Mouse (Mus musculus) heart, embryonic 13.5 days (tissue): Measurements from ENCODE around the gene Olfr1175-ps. TPM values are rescaled to one million over a fixed set of nuclear protein-coding genes. Genes with fewer than 3 reads are reported as not detected.

Source experiments
- ATAC-seq: fragments of 200-750 bp; cut with Nextera tagmentation; 2 replicates; pipeline ENCODE4 v1.8.0; 2017; ENCODE audit warnings: moderate TSS enrichment; ENCODE audit not compliant: insufficient number of reproducible peaks, low FRiP score, low TSS enrichment; ENCODE audit errors: extremely low read depth
- H3K27ac ChIP-seq: fragments of 300-500 bp; sonication (generic); replicated peaks from 2 replicates; pipeline ENCODE4 v1.5.1; 2015; ENCODE audit warnings: moderate library complexity, mild to moderate bottlenecking, inconsistent platforms
- H3K27me3 ChIP-seq: fragments of 300-500 bp; sonication (generic); replicated peaks from 2 replicates; pipeline ENCODE4 v1.6.1; 2015; ENCODE audit warnings: mild to moderate bottlenecking, inconsistent platforms
- H3K36me3 ChIP-seq: fragments of 300-500 bp; sonication (generic); 2 replicates; pipeline ENCODE4 v1.6.1; 2015; ENCODE audit warnings: mild to moderate bottlenecking, inconsistent platforms
- H3K4me1 ChIP-seq: fragments of 300-500 bp; sonication (generic); 2 replicates; pipeline ENCODE4 v1.6.1; 2015; ENCODE audit warnings: inconsistent platforms
- H3K4me2 ChIP-seq: fragments of 300-500 bp; sonication (generic); 2 replicates; pipeline ENCODE4 v1.6.1; 2015; ENCODE audit warnings: inconsistent platforms, mild to moderate bottlenecking, moderate library complexity
- H3K4me3 ChIP-seq: fragments of 300-500 bp; sonication (generic); 2 replicates; pipeline ENCODE4 v1.5.1; 2015; ENCODE audit warnings: moderate library complexity, mild to moderate bottlenecking, inconsistent platforms
- H3K9ac ChIP-seq: fragments of 300-500 bp; sonication (generic); 2 replicates; pipeline ENCODE4 v1.6.1; 2015; ENCODE audit warnings: inconsistent platforms, mild to moderate bottlenecking, moderate library complexity
- H3K9me3 ChIP-seq: fragments of 300-500 bp; sonication (generic); 2 replicates; pipeline ENCODE4 v1.6.1; 2016; ENCODE audit warnings: inconsistent platforms
- WGBS: fragments of 180-500 bp; shearing (Covaris S2); methylation state at CpG from one replicate; pipeline ENCODE4 v1.1.7; 2015; ENCODE audit warnings: mixed read lengths; 5-methylcytosine and 5-hydroxymethylcytosine counted together
- polyA plus RNA-seq: library from polyadenylated mRNA; unstranded; fragments of >200 nt; fragmentation: Nextera tagmentation; extraction: Ambion mirVana; gene quantifications from 2 replicates; pipeline ENCODE4 v1.2.1, GENCODE M21; 2015

Olfr1175-ps gene
- not detected in 2 replicates for polyA plus RNA-seq

DNA sequence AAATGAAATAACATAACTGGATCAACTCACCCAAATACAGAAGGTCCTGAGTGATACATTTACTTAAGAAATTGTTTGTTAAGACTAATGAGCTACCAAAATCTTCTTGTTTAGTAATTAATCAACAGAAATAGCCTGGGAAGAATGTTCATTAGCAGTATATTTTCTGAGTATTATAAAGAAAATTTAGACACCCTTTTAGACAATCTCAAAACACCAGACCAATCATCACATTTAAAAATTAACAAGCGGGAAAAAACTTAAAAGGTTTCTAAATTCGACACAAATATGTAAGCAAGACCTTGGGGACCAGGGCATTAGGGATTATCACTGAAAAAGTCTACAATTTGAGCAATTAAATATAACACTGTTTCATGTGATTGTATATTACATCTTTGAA, at the start of gene Olfr1175-ps:
Gene Olfr1175-ps (minus strand): TSS at position 101 of the 400 bp plus-strand sequence.
- Histone ChIP-seq H3K9me3 (no peaks in the 10 kb centered on the region), H3K27ac (no peak within 1 kb of the TSS), H3K4me2 (no peak within 1 kb of the TSS), H3K9ac (no peak within 1 kb of the TSS), H3K4me1 (no peaks in the 10 kb centered on the region), H3K27me3 (no peaks in the 10 kb centered on the region), H3K4me3 (no peak within 1 kb of the TSS), H3K36me3 (no peaks in the 10 kb centered on the region)
- 73% methylated on average over 2 of the region's 2 CpGs for WGBS
- ATAC-seq, result no peak

DNA sequence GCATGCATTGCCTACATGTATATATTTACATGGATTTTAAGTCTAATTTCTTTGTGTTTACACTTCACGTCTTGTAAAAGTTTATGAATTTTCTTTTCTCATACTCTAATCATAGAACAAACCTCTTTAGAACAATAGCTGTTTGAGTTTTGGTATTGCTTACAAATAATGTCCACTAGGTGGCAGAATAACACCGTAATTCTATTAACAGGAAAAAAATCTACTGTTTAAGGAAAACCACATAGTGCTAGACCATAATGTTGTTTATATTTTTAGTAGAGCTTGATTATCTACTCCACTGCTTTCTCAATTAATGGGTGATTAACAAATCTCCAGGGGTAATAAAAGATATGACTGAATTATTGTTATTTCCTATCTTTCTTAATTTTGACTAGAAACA, 29.3 kb upstream of the Olfr1175-ps start:
- no peaks in the 10 kb centered on the region for H3K4me1 ChIP-seq
- H3K27me3 ChIP-seq, result no peaks in the 10 kb centered on the region
- no peaks in the 10 kb centered on the region for H3K9me3 ChIP-seq
- 3% methylated on average over 2 of the region's 2 CpGs for WGBS
- H3K36me3 ChIP-seq, result no peaks in the 10 kb centered on the region
- no peak for ATAC-seq
- H3K27ac ChIP-seq, result no peak overlapping the region
- H3K9ac ChIP-seq, result no peak overlapping the region
- no peak overlapping the region for H3K4me2 ChIP-seq
- H3K4me3 ChIP-seq, result no peak overlapping the region

DNA sequence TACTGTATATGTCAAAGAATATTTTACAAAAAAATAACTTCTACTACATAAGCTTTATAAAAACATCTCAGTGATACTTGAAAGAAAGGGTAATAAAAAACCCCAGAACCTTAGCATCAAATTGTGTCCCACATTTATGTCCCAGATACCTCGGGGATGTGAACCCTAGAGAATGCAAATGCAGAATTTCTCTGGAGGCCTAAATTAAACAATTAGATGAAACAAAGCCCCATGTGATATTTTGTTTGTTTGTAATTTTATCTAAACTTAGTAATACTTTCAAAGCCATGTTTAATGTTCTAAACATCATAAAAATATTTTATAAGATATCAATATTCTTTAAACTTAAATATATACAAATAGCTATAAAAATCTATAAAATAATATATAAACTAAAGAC, 19.4 kb upstream of the Olfr1175-ps start, which contains the start of gene Olfr1177-ps:
Gene Olfr1177-ps (minus strand): TSS at position 101 of the 400 bp plus-strand sequence.
- Histone ChIP-seq H3K4me3 (no peak within 1 kb of the TSS), H3K9me3 (no peaks in the 10 kb centered on the region), H3K27ac (no peak within 1 kb of the TSS), H3K36me3 (no peaks in the 10 kb centered on the region), H3K9ac (no peak within 1 kb of the TSS), H3K4me2 (no peak within 1 kb of the TSS), H3K27me3 (no peaks in the 10 kb centered on the region), H3K4me1 (no peaks in the 10 kb centered on the region)
- no peak for ATAC-seq
- WGBS, result 67% methylated on average over 1 of the region's 1 CpGs

GRCm38 (mm10) chr2:88336421-88336820, 9.4 kb upstream of the Olfr1175-ps start, which contains the start of gene Olfr1176:
TSS of gene Olfr1176 (plus strand) at chr2:88336721.
- no peaks in the 10 kb centered on the region for H3K9me3 ChIP-seq
- no peaks in the 10 kb centered on the region for H3K4me1 ChIP-seq
- 59% methylated on average over 1 of the region's 1 CpGs for WGBS
- no peak for ATAC-seq
- H3K4me3 ChIP-seq, result no peak within 1 kb of the TSS
- no peak within 1 kb of the TSS for H3K27ac ChIP-seq
- no peak within 1 kb of the TSS for H3K9ac ChIP-seq
- no peak within 1 kb of the TSS for H3K4me2 ChIP-seq
- no peaks in the 10 kb centered on the region for H3K27me3 ChIP-seq
- no peaks in the 10 kb centered on the region for H3K36me3 ChIP-seq

DNA sequence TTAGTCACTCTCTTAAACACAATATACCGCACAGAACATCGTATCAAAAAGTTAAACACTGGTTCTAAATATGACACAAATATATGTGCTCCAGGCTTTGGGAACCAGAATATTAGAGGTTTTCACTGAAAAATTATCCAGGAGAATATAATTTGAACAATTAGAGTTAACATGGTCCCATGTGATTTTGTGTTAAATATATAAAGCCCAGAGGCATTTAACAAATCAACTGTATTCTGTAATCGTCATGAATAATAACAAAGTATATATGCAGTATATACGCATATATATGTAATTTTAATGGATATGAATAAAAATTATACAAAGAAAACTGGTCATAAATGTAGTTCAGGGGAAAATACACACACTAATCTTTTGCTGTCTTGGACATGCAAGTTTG, 12.0 kb downstream of the Olfr1175-ps start, which contains the start of gene Olfr1174-ps:
Gene Olfr1174-ps (minus strand): TSS at position 101 of the 400 bp plus-strand sequence.
- ATAC-seq, result no peak
- Histone ChIP-seq H3K36me3 (no peaks in the 10 kb centered on the region), H3K4me2 (no peak within 1 kb of the TSS), H3K27me3 (no peaks in the 10 kb centered on the region), H3K4me1 (no peaks in the 10 kb centered on the region), H3K27ac (no peak within 1 kb of the TSS), H3K9ac (no peak within 1 kb of the TSS), H3K4me3 (no peak within 1 kb of the TSS), H3K9me3 (no peaks in the 10 kb centered on the region)
- WGBS, result 78% methylated on average over 4 of the region's 4 CpGs

- Histone ChIP-seq H3K27ac (no peak within 1 kb of the TSS), H3K9ac (no peak within 1 kb of the TSS), H3K36me3 (no peaks in the 10 kb centered on the region), H3K27me3 (no peaks in the 10 kb centered on the region), H3K4me3 (no peak within 1 kb of the TSS), H3K9me3 (no peaks in the 10 kb centered on the region), H3K4me1 (no peaks in the 10 kb centered on the region), H3K4me2 (no peak within 1 kb of the TSS)
- ATAC-seq, result no peak
Observed at GRCm38 (mm10) chr2:88279775-88280174, 47.2 kb downstream of the Olfr1175-ps start, which contains the start of gene Olfr1173. TSS of gene Olfr1173 (minus strand) at chr2:88279875.

Other genes starting within 250 kb of the Olfr1175-ps start
- gene Olfr1164, start 233.2 kb downstream of the Olfr1175-ps start, polyA plus RNA-seq, result not detected in 2 replicates
- gene Olfr1166, start 198.9 kb downstream of the Olfr1175-ps start, polyA plus RNA-seq, result not detected in 2 replicates
- not detected in 2 replicates for gene Olfr1167, start 172.0 kb downstream of the Olfr1175-ps start, polyA plus RNA-seq
- gene Olfr1168, start 145.3 kb downstream of the Olfr1175-ps start, polyA plus RNA-seq, result not detected in 2 replicates
- gene Olfr1170, start 98.9 kb downstream of the Olfr1175-ps start, polyA plus RNA-seq, result not detected in 2 replicates
- not detected in 2 replicates for gene Olfr1173, start 47.3 kb downstream of the Olfr1175-ps start, polyA plus RNA-seq
- gene Olfr1174-ps, start 12.1 kb downstream of the Olfr1175-ps start, polyA plus RNA-seq, result not detected in 2 replicates
- not detected in 2 replicates for gene Olfr1176, start 9.5 kb upstream of the Olfr1175-ps start, polyA plus RNA-seq
- gene Olfr1177-ps, start 19.3 kb upstream of the Olfr1175-ps start, polyA plus RNA-seq, result not detected in 2 replicates
- not detected in 2 replicates for gene Olfr1178, start 59.8 kb upstream of the Olfr1175-ps start, polyA plus RNA-seq
- not detected in 2 replicates for gene Olfr1179, start 79.2 kb upstream of the Olfr1175-ps start, polyA plus RNA-seq
- gene Olfr1180, start 91.9 kb upstream of the Olfr1175-ps start, polyA plus RNA-seq, result not detected in 2 replicates
- gene Olfr1181, start 99.0 kb upstream of the Olfr1175-ps start, polyA plus RNA-seq, result not detected in 2 replicates
- gene Gm13757, start 121.9 kb upstream of the Olfr1175-ps start, polyA plus RNA-seq, result not detected in 2 replicates
- gene Olfr1183, start 127.7 kb upstream of the Olfr1175-ps start, polyA plus RNA-seq, result not detected in 2 replicates
- gene Olfr1184, start 156.4 kb upstream of the Olfr1175-ps start, polyA plus RNA-seq, result not detected in 2 replicates
- not detected in 2 replicates for gene Olfr1185-ps1, start 166.1 kb upstream of the Olfr1175-ps start, polyA plus RNA-seq
- gene Olfr1186, start 191.3 kb upstream of the Olfr1175-ps start, polyA plus RNA-seq, result not detected in 2 replicates
- not detected in 2 replicates for gene Olfr1188, start 229.7 kb upstream of the Olfr1175-ps start, polyA plus RNA-seq